Mouse (Mus musculus): Measurements from ENCODE around the gene Arcn1. TPM values are rescaled to one million over a fixed set of nuclear protein-coding genes. Genes with fewer than 3 reads are reported as not detected.

The Arcn1 gene
- polyA plus RNA-seq, 1 experiment from 2014 or later = 111 TPM

DNA sequence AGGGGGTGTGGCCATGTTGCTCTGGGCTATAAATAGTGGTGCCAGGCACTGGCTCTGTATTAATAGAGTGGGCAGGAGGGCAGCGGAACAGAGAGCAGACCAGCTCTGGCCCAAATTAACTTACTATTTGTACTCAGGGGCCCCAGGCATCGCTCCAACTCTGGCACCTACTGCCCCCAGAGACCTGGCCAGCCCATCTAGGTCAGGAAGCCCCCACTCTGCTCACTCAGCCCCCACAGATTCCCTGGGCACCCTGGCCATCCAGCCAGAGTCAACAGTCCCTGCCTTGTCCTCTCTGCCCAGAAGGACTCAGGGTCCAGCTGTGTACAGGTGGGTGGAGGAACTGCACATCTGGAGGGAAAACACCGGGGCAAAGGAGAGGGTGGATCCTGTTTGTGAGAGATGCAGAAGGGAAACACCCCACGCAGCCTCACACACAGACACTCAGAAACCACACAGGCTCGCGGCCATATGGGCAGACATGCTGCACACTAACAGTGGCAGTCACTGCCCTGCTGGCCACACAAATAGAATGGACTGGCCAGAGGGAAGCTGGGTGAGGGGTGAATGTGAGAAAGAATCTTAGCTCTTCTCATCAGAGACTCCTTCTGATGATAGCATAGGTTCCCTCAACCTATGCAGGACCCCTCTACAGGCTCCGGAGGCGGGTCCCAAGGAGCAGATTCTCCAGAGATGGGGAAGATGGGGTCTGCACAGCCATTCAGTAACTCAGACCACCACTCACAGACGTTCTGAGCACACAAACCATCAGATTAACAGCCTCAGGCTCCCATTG is 47.1 kb downstream of the Arcn1 start:
- DNase-seq (ENCODE audit: low spot score) = no peak

DNA sequence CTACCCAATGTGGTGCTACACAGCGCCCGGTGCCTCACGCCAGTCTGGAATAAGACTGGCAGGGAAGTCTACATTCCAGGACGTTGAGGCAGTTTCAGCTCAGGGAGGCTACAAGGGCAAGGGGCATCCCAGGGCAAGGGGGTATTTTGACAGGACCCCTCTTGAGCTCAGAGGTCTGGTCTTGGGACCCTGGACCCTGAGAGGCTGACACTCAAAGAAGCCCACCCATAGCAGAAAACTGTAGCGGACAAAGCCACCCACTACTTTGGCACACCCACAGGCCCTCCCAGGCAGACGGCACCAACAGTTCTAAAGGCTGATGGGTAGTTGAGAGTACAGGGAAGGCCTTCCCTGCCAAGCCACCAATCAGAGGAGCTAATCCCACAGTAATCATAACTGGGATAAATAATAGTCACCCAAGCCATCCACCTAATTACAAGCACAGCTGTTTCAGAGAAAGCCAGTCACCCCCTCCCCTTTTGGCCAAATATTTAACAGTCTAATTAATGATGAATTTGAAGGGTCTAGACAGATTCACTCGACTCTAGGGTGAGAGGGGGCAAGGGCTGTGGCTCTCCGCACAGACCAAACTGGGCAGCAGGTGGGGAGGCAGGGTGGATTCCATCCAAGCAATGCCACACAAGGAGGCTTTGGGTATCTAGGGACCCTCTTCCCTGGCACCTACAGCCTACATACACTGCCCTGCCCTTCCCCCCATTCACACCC is 47.9 kb downstream of the Arcn1 start:
- DNase-seq (ENCODE audit: low spot score) = no peak

DNA sequence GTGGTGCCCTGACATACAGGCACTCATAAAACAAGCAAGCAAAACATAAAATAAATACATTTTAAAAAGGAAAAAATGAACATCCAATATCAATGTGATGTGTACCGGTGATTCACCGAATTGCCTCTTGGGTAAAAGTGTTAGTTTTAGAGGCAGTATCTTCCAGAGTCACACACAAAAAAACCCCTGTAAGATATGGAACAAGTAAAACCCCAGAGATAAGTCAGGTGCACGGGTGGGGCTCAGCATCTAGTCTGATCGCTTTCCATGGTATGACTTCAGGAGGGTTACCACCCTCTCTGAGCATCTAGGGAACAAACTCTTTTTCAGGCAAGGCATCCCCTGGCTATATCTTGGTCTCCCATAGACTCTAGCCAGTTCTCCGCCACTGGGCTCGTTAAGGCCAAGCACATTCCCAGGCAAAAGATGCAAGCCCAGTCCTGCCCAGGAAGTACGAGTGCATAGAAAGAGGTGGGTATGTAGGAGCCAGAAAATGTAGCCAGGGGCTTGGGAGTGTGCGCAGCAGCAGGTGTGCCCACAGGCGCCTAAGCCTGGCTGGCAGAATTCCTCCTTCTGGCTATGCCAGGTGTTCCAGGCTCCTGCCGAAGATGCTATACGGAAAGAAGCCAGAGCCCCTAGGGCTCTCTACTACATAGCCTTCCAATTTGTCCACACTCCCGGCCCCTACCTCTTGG is 48.6 kb downstream of the Arcn1 start:
- no peak for DNase-seq (ENCODE audit: low spot score)

DNA sequence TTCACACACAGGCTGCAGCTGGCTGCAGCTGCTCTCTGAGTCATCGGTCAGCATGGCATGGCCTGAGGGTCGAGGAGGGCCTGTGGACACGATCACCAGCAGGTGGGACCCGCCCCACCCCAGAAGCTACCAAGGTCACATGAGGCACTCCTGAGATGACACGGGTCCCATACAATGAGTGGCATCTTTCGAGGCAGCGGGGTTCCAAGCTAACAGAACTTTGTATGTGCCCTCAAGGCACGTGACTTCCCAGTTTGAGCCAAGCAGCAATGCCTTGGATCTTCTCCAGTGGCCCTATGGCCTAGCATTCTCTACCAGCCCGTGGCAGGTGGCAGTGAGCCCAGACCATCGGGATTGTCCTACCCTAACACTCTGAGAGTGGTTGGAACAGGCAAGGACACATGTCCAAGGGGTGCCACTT is 49.8 kb downstream of the Arcn1 start:
- no peak for DNase-seq (ENCODE audit: low spot score)

DNA sequence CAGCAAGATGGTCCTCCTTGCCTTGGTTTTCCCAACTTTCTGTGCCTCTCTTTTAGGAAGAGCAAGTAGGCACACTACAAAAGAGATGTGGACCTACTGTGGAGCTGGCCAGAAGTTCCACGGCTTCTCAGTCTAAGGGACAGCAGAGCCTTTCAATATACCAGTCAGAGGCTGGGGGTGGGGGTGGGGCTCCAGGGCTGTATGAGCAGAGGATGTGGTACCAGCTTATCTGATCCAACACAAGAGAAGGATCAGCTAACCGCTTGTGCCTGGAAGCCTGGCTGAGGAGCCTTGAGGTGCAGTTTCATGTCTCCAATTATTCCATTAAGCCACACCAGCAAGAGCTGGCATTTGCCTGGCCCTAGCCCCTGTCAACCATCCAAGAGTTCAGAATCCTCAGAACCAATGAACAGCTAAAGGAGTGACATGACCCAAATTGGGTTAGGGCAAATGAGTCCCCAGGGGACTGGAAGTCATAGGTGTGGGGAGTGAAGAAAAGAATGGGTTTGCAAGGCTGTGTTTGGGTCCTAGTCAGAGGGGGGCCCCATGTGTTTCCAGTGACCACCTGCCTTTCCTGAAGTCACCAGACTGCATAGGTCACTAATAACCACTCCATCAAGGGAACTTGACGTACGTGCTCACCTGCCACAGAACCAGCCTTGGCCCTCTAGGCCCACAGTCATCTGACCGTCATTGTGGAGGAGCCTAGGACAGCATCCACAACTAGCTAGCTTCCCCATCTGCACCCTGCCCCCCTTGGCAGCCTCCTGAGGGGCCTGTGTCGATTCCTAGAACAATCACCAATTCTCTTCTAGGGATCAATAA is 50.4 kb downstream of the Arcn1 start:
- DNase-seq (ENCODE audit: low spot score) = peak; percentile 47

DNA sequence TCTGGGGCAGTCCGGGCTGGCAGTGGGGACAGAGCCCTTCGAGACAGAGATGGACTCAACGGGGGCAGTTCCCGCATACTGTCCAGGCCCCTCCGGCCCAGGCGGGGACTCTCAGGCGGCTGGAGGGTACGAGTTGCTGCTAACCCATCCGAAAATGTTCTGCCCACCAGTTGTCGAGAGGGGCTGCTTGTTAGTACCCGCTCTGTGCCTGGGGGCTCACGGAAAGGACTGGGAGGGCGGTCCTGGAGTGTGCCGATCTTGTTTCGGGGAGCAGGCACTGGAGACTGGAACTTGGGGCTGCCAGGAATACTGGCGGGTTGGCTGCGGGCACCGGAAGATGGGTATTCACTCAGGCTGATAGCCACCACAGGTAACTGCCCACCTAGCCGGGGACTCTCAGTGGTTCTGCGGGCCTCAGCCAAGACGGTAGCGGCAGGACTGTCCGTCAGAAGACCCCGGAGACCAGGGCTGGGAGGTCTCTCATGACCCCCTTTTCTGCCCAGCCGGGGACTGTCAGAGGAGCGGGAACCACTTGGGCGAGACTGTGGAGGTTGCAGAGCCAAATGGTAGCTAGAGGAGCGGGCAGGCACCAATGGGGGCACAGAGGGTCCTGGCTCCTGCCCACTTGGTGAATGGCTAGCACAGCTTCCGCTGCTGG is 51.8 kb downstream of the Arcn1 start:
- no peak for DNase-seq (ENCODE audit: low spot score)

DNA sequence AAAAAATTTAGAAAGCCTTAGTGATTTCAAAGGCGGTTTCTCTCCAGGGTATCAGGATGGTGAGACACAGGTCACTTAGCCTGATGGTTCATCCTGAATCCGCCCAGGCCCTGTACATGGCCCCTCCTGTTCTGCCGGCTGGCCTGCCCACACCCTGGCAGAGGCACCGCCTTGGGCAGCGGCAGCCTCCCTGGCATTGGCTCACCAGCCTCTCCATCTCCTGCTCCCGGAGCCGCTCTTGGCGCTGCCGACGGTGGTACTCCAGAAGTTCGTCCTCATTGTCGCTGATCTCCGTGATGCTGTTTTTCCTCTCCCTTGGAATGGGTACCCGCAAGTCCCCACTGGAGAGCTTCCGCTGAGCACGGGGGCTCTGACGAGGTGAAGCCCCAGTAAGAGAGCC is 52.5 kb downstream of the Arcn1 start:
- no peak for DNase-seq (ENCODE audit: low spot score)

DNA sequence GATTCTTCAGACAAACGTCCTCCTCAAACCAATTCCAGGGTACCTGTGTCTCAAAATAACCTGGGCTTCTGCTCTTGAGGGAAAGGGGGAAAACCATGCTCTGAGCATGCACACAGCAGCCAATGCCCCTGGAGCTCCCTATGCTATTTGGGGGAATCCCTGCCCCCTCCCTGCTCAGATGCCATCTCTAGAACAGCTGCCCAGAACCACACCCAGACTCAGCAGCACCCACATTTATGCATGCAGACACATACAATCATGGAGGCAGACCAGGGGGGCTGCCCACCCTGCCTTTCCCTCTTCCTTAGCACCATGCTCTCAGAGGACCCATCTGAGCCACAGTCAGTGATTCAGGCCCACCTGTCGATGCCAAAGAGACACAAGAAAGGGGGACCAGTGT is 54.1 kb downstream of the Arcn1 start:
- DNase-seq (ENCODE audit: low spot score) = no peak

DNA sequence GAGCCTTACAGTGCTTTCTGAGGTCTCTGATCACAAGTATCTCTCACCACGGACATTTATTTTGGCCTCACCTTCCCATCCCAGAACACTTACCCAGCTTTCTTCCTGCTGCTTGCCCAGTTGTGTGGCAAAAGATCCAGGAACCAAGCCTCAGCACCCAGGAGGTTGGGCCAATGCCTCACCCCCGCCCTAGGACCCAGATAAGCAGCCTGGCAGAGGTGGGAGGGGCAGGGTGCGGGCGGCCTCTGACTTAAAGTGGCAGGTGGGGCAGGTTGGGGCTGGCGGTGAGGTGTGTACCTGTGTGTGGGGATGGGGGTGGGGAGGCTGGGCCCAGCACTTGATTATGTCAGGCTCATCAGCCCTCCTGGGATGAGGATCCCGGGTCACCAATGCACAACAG is 54.6 kb downstream of the Arcn1 start:
- no peak for DNase-seq (ENCODE audit: low spot score)

DNA sequence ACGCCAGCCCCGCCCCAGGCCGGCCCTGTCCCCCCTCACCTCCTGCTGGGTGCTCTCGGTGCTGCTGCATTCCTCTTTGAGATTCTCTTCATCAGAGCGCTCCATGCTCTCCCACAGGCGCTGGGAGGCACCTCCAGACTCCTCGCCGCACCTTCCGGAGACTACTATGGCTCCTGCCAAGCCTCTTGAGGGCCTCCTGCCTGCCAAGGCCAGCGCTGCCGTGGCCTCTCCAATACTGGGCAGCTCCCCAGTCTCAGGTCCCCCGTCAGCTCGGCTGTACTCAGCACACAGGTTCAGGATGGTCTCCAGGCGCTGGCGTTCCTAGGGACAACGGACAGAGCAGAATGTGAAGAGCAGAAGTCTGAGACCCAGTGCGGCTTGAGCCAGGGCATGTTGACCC is 56.0 kb downstream of the Arcn1 start:
- DNase-seq (ENCODE audit: low spot score) = no peak

DNA sequence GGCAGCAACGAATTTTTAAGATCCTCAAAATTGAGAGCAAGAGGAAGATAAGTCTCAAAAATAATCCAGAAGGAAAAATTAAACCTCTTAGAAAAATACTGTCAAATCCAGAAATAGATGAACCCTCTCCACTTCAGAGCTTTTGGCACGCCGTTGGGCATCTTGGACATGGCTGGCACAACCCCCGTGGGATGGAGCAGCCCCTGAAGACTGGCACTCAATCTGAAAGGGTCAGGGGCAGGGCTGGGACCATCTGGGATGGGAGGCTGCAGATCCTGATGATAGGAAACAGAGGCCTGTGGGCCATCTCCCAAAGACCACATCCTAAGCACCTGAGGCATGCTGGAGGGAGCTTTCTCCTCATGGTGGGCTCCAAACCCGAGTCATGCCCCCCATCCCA is 57.4 kb downstream of the Arcn1 start:
- no peak for DNase-seq (ENCODE audit: low spot score)

DNA sequence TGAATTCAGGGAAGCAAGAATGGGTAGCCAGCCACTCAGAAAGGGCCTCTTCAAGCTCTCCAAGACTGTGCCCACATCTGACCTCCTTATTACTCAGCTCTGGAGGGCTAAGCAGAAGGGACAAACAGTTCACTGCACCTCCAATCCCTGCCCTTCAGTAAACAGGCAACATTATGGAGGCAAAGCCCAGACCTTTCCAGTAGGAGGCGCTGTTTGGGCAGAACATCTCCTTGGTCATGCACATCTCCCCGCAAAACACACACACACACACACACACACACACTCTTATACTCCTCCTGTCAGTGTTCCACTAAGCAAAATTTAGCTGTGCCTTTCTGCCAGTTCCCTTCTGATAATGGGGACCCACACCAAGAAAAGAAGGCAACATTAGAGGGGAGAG is 58.0 kb downstream of the Arcn1 start:
- peak; percentile 49 for DNase-seq (ENCODE audit: low spot score)

DNA sequence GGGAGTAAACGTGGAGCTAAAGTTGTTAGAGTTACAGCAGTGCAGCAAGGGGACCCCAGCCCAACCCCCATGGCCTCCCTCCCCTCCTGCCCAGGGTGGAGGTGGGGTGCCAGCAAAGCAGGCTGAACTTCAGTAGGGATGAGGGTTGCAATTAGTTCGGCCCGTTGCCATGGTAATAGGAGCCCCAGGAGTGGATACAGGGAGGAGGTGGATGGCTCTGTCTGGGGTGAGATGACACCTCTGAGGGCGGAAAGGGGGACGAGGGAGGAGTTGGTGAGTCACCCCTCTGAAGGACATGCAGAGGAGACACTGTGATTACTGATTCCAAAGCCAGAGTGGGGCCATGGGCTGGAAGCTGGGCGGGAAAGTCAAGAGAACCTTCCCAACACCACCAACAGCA is 58.7 kb downstream of the Arcn1 start:
- no peak for DNase-seq (ENCODE audit: low spot score)

DNA sequence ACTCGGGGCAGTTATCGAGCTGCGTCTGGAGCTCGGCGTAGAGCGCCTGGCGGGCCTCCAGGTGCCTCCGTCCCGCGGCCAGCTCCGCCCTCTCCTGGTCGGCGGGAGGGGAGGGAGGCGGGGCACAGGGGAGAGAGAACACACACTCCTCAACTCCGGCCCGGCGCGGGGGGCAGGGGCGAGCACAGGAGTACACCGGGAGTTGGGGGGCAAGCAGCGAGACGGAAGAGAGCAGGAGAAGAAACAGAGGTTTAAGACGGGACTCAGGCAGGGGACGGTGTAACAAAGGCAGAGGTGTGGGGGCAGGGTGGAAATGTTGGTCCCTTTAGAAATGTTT is 59.2 kb downstream of the Arcn1 start:
- DNase-seq (ENCODE audit: low spot score) = peak; percentile 66

DNA sequence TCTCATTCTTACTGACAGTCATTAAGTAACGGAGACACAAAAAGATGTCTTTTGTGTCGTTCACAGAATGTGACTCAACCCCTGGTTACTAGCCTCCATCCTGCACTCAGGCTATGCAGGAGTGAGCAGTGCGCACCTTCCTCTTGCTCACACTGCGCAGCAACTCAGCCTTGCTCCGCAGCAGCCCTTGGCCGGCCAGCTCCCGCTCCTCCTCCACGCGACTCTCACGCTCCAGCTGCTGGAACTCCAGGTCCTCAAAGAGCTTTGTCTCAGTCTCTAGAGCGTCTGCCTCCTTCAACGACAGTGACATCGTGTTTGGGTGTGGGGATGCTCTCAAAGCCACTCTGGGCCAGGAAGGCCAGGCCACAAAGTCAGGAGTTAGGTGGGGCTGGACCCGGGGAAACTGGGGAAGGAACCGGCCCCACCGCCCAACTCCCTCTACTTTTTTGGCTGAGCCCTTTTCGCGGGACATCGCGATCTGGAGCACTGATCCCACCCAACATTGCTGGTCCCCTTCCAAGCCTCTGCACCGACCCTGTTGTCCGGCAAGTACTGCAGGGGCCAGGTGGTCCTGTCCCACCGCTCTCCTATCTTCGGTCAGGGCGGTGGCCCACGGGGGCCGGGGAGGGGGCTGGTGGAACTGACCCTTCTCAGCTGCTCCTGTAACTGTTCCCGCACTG is 59.8 kb downstream of the Arcn1 start:
- DNase-seq (ENCODE audit: low spot score) = no peak

DNA sequence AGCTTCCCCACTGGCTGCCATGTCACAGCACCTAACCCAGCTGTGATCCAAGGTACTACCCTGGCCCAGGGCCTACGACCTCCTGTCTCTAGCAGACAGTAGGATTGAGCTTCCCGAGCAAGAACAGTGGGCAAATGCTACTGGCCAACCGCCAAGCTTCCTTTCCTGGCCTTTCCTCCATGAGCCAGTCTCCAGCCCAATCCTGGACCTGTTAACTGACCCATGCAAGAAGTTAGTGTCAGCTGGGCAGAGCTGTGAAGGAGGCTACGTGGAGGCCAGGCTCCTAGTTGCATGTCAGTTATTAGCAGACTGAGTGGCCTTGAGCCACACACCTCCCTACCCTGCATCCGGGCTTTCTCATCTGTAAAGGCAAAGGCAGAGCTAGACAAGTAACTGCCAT is 67.9 kb downstream of the Arcn1 start:
- no peak for DNase-seq (ENCODE audit: low spot score)

DNA sequence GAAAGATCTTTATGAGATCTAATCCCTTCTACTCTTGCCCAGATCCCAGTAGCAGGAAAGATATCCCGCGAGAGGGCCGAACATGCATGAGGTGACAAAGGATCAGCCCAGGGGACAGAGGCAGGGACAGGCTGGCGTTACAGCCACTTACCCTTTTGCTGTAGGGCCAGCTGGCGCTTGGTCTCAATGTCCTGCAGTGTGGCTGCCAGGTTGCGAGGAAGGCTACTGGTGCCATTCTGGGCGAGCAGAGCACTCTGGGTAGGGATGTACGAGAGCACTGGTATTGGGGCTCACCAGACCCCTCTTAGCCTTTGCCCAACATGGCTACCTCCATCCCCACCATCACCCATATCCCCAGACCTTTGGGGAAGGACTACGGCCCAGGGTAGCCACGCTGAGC is 68.4 kb downstream of the Arcn1 start:
- no peak for DNase-seq (ENCODE audit: low spot score)

DNA sequence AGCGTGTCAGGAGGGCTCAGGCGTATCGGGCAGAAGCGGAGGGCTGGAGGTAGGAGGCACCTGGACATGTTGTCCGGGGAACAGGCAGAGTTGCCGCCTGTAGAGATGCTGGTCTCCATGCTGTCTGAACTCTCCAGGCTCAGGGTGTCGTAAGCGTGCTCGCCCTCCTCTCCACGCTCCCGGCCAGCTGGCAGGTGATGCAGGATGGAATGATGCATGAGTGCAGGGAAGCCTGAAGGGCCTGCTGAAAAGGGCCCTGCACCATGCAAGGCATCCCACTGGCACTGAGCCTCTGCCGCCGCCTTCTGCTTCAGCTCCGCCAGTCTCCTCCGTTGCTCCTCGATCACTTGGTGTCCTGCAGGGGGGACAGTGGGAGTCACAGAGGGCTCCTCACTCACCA is 69.8 kb downstream of the Arcn1 start:
- no peak for DNase-seq (ENCODE audit: low spot score)

DNA sequence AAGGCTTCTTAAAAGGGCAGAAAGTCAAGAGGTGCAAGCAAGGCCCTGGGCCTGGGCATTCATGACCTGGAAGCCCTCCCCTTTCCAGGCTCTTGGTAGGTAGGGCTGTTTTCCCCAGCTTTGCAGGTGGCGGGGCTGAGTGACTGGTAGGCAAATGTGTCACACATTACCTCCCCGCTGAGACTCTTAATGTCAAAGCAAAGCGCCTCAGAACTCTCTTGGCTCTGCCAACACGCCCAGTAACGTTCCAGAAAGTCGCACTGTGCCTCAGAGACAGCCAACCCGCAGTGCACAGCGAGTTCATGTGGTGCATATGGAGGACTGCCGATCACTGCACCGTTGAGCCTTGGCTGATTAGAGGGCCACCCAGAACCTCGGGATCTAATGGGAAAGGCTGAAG is 74.6 kb downstream of the Arcn1 start:
- peak; percentile 12 for DNase-seq (ENCODE audit: low spot score)
